Mouse (Mus musculus): ENCODE results near the gene Fcor.

The Fcor gene

GRCm38 (mm10) chr8:3671980-3672491, at the start of gene Fcor:
Gene Fcor, minus strand, starts transcription at chr8:3672362.
- ATAC-seq (ENCODE audit: insufficient number of reproducible peaks, low FRiP score, low TSS enrichment): peak; percentile 75

GRCm38 (mm10) chr8:3721041-3721440, 48.9 kb upstream of the Fcor start:
- ATAC-seq (ENCODE audit: insufficient number of reproducible peaks, low FRiP score, low TSS enrichment): no peak

- no peak for ATAC-seq (ENCODE audit: insufficient number of reproducible peaks, low FRiP score, low TSS enrichment)
Observed at GRCm38 (mm10) chr8:3720551-3720950, 48.4 kb upstream of the Fcor start, which contains the start of gene Clec4g. Gene Clec4g, minus strand, starts transcription at chr8:3720651.

GRCm38 (mm10) chr8:3718559-3718958, 46.4 kb upstream of the Fcor start:
- ATAC-seq (ENCODE audit: insufficient number of reproducible peaks, low FRiP score, low TSS enrichment): peak; percentile 64

GRCm38 (mm10) chr8:3717321-3717954, 45.3 kb upstream of the Fcor start:
- ATAC-seq (ENCODE audit: insufficient number of reproducible peaks, low FRiP score, low TSS enrichment): no peak

GRCm38 (mm10) chr8:3711646-3712045, 39.5 kb upstream of the Fcor start:
- ATAC-seq (ENCODE audit: insufficient number of reproducible peaks, low FRiP score, low TSS enrichment): no peak

- ATAC-seq (ENCODE audit: insufficient number of reproducible peaks, low FRiP score, low TSS enrichment): no peak
Observed at GRCm38 (mm10) chr8:3710312-3710711, 38.1 kb upstream of the Fcor start.

GRCm38 (mm10) chr8:3707611-3708010, 35.4 kb upstream of the Fcor start:
- ATAC-seq (ENCODE audit: insufficient number of reproducible peaks, low FRiP score, low TSS enrichment): no peak

GRCm38 (mm10) chr8:3705711-3706110, 33.5 kb upstream of the Fcor start:
- no peak for ATAC-seq (ENCODE audit: insufficient number of reproducible peaks, low FRiP score, low TSS enrichment)

GRCm38 (mm10) chr8:3701491-3701890, 29.3 kb upstream of the Fcor start:
- ATAC-seq (ENCODE audit: insufficient number of reproducible peaks, low FRiP score, low TSS enrichment): no peak

GRCm38 (mm10) chr8:3694121-3694520, 22.0 kb upstream of the Fcor start, which contains the start of gene Fcer2a:
Gene Fcer2a, minus strand, starts transcription at chr8:3694175.
- ATAC-seq (ENCODE audit: insufficient number of reproducible peaks, low FRiP score, low TSS enrichment): no peak

GRCm38 (mm10) chr8:3690774-3691173, 18.6 kb upstream of the Fcor start:
- ATAC-seq (ENCODE audit: insufficient number of reproducible peaks, low FRiP score, low TSS enrichment): no peak

- ATAC-seq (ENCODE audit: insufficient number of reproducible peaks, low FRiP score, low TSS enrichment): no peak
Observed at GRCm38 (mm10) chr8:3687537-3687936, 15.4 kb upstream of the Fcor start.

- no peak for ATAC-seq (ENCODE audit: insufficient number of reproducible peaks, low FRiP score, low TSS enrichment)
Observed at GRCm38 (mm10) chr8:3685422-3685821, 13.3 kb upstream of the Fcor start.

- no peak for ATAC-seq (ENCODE audit: insufficient number of reproducible peaks, low FRiP score, low TSS enrichment)
Observed at GRCm38 (mm10) chr8:3684530-3684929, 12.4 kb upstream of the Fcor start.

- peak; percentile 67 for ATAC-seq (ENCODE audit: insufficient number of reproducible peaks, low FRiP score, low TSS enrichment)
Observed at GRCm38 (mm10) chr8:3683408-3684176, 11.4 kb upstream of the Fcor start.

GRCm38 (mm10) chr8:3682435-3682834, 10.3 kb upstream of the Fcor start:
- no peak for ATAC-seq (ENCODE audit: insufficient number of reproducible peaks, low FRiP score, low TSS enrichment)

GRCm38 (mm10) chr8:3679656-3680055, 7.5 kb upstream of the Fcor start:
- ATAC-seq (ENCODE audit: insufficient number of reproducible peaks, low FRiP score, low TSS enrichment): no peak

GRCm38 (mm10) chr8:3679236-3679635, 7.1 kb upstream of the Fcor start:
- no peak for ATAC-seq (ENCODE audit: insufficient number of reproducible peaks, low FRiP score, low TSS enrichment)

GRCm38 (mm10) chr8:3678831-3679230, 6.7 kb upstream of the Fcor start:
- no peak for ATAC-seq (ENCODE audit: insufficient number of reproducible peaks, low FRiP score, low TSS enrichment)

GRCm38 (mm10) chr8:3676993-3677579, 4.9 kb upstream of the Fcor start:
- ATAC-seq (ENCODE audit: insufficient number of reproducible peaks, low FRiP score, low TSS enrichment): no peak

All from cerebellum, adult (tissue).